Mouse (Mus musculus): Measurements from ENCODE around the gene 1700021F05Rik.

- no peak for TF ChIP-seq POLR2A (IDR thresholded peaks at IDR 0.05; ENCODE audit: borderline replicate concordance, extremely low read depth, low read depth, low read length)
- no peak for TF ChIP-seq CTCF (IDR thresholded peaks at IDR 0.05; ENCODE audit: insufficient read depth, low read length)
Observed at GRCm38 (mm10) chr10:43488258-43488657, 52.5 kb downstream of the 1700021F05Rik start.
